Mouse (Mus musculus) midbrain, embryonic 11.5 days (tissue): Measurements from ENCODE around the gene Piga. TPM values are rescaled to one million over a fixed set of nuclear protein-coding genes. Genes with fewer than 3 reads are reported as not detected.

Source experiments
- ATAC-seq: fragments of 200-750 bp; cut with Nextera tagmentation; 2 replicates; pipeline ENCODE4 v1.8.0; 2017; ENCODE audit warnings: moderate TSS enrichment, moderate library complexity; ENCODE audit not compliant: low FRiP score
- DNase-seq: peaks from one replicate; pipeline ENCODE4 v3.0.0; 2015; ENCODE audit warnings: low spot score; ENCODE audit errors: missing footprints
- H3K27ac ChIP-seq: fragments of 300-500 bp; sonication (generic); 2 replicates; pipeline ENCODE4 v1.5.1; 2014; ENCODE audit warnings: low read depth, low read length
- H3K27me3 ChIP-seq: fragments of 300-500 bp; sonication (generic); 2 replicates; pipeline ENCODE4 v1.6.1; 2014; ENCODE audit warnings: mild to moderate bottlenecking, low read length, moderate library complexity, mixed read lengths; ENCODE audit not compliant: control insufficient read depth, insufficient read depth
- H3K36me3 ChIP-seq: fragments of 300-500 bp; sonication (generic); 2 replicates; pipeline ENCODE4 v1.6.1; 2014; ENCODE audit warnings: mild to moderate bottlenecking, low read length, moderate library complexity, mixed read lengths; ENCODE audit not compliant: control insufficient read depth, insufficient read depth
- H3K4me1 ChIP-seq: fragments of 300-500 bp; sonication (generic); 2 replicates; pipeline ENCODE4 v1.6.1; 2014; ENCODE audit warnings: low read length; ENCODE audit not compliant: control insufficient read depth, insufficient read depth
- H3K4me2 ChIP-seq: fragments of 300-500 bp; sonication (generic); 2 replicates; pipeline ENCODE4 v1.6.1; 2014; ENCODE audit warnings: mild to moderate bottlenecking, moderate library complexity
- H3K4me3 ChIP-seq: fragments of 300-500 bp; sonication (generic); 2 replicates; pipeline ENCODE4 v1.5.1; 2014; ENCODE audit warnings: low read depth, low read length
- H3K9ac ChIP-seq: fragments of 300-500 bp; sonication (generic); 2 replicates; pipeline ENCODE4 v1.6.1; 2014; ENCODE audit warnings: low read length
- H3K9me3 ChIP-seq: fragments of 300-500 bp; sonication (generic); 2 replicates; pipeline ENCODE4 v1.6.1; 2016; ENCODE audit warnings: low read length; ENCODE audit not compliant: control insufficient read depth
- WGBS: fragments of 180-500 bp; shearing (Covaris S2); extraction: QIAGEN DNeasy Blood & Tissue Kit; methylation state at CpG from one replicate; pipeline ENCODE4 v1.1.7; 2014; 5-methylcytosine and 5-hydroxymethylcytosine counted together
- polyA plus RNA-seq: library from polyadenylated mRNA; unstranded; fragments of >200 nt; fragmentation: Nextera tagmentation; extraction: Ambion mirVana; gene quantifications from 2 replicates; pipeline ENCODE4 v1.2.1, GENCODE M21; 2014

Piga gene
- polyA plus RNA-seq, 1 experiment from 2014 or later = 15.8 TPM

GRCm38 (mm10) chrX:164406133-164407022 lies 13.2 kb upstream of the Piga start:
- H3K27ac ChIP-seq = no peak overlapping the region
- no peak overlapping the region for H3K4me3 ChIP-seq
- no peak for DNase-seq
- WGBS = 77% methylated on average over 9 of the region's 9 CpGs
- H3K9me3 ChIP-seq = no peaks in the 10 kb centered on the region
- H3K9ac ChIP-seq = no peak overlapping the region
- H3K4me2 ChIP-seq = no peak overlapping the region
- no peak for ATAC-seq
- H3K36me3 ChIP-seq = no peaks in the 10 kb centered on the region
- no peaks in the 10 kb centered on the region for H3K27me3 ChIP-seq
- no peaks in the 10 kb centered on the region for H3K4me1 ChIP-seq

GRCm38 (mm10) chrX:164408301-164408927 lies 11.2 kb upstream of the Piga start:
- no peaks in the 10 kb centered on the region for H3K4me1 ChIP-seq
- DNase-seq = no peak
- H3K4me2 ChIP-seq = no peak overlapping the region
- H3K9ac ChIP-seq = no peak overlapping the region
- no peaks in the 10 kb centered on the region for H3K36me3 ChIP-seq
- H3K4me3 ChIP-seq = no peak overlapping the region
- H3K9me3 ChIP-seq = no peaks in the 10 kb centered on the region
- no peak overlapping the region for H3K27ac ChIP-seq
- H3K27me3 ChIP-seq = no peaks in the 10 kb centered on the region; the same call in 1 of the 2 replicates
- ATAC-seq = no peak
- WGBS = 88% methylated on average over 3 of the region's 3 CpGs

GRCm38 (mm10) chrX:164410562-164410961 lies 9.0 kb upstream of the Piga start:
- H3K27ac ChIP-seq = no peak overlapping the region
- H3K9ac ChIP-seq = no peak overlapping the region
- no peaks in the 10 kb centered on the region for H3K36me3 ChIP-seq
- H3K9me3 ChIP-seq = no peaks in the 10 kb centered on the region
- ATAC-seq (no peak), DNase-seq (no peak)
- H3K27me3 ChIP-seq = no peaks in the 10 kb centered on the region; the same call in 1 of the 2 replicates
- no peak overlapping the region for H3K4me2 ChIP-seq
- 86% methylated on average over 1 of the region's 1 CpGs for WGBS
- no peak overlapping the region for H3K4me3 ChIP-seq
- H3K4me1 ChIP-seq = no peaks in the 10 kb centered on the region

- Histone ChIP-seq H3K9me3 (no peaks in the 10 kb centered on the region), H3K4me2 (no peak overlapping the region), H3K27me3 (no peaks in the 10 kb centered on the region; the same call in 1 of the 2 replicates), H3K4me1 (peaks cover 3% of the 10 kb centered on the region; the same call in 1 of the 2 replicates), H3K9ac (no peak overlapping the region), H3K27ac (no peak overlapping the region), H3K4me3 (no peak overlapping the region), H3K36me3 (no peaks in the 10 kb centered on the region)
- 78% methylated on average over 2 of the region's 2 CpGs for WGBS
- ATAC-seq (no peak), DNase-seq (no peak)
These were observed 2.8 kb upstream of the Piga start for GRCm38 (mm10) chrX:164416803-164417202.

- ATAC-seq (no peak), DNase-seq (no peak)
- Histone ChIP-seq H3K9ac (no peak overlapping the region), H3K36me3 (no peaks in the 10 kb centered on the region), H3K4me3 (no peak overlapping the region), H3K4me2 (no peak overlapping the region), H3K4me1 (peaks cover 3% of the 10 kb centered on the region; the same call in 1 of the 2 replicates), H3K27ac (no peak overlapping the region), H3K27me3 (no peaks in the 10 kb centered on the region; the same call in 1 of the 2 replicates), H3K9me3 (no peaks in the 10 kb centered on the region)
These were observed 1.6 kb upstream of the Piga start for GRCm38 (mm10) chrX:164418008-164418407.

- Histone ChIP-seq H3K27ac (no peak overlapping the region; the same call in 1 of the 2 replicates), H3K4me2 (peak overlapping the region; percentile 46), H3K9me3 (no peaks in the 10 kb centered on the region), H3K27me3 (no peaks in the 10 kb centered on the region), H3K4me1 (peaks cover 3% of the 10 kb centered on the region; the same call in 1 of the 2 replicates), H3K36me3 (no peaks in the 10 kb centered on the region), H3K4me3 (peak overlapping the region; percentile 47), H3K9ac (peak overlapping the region; percentile 70)
- WGBS = 26% methylated on average over 13 of the region's 13 CpGs
- ATAC-seq (no peak; the same call in 1 of the 2 replicates), DNase-seq (no peak)
These were observed 368 bp downstream of the Piga start for GRCm38 (mm10) chrX:164419955-164420354.

GRCm38 (mm10) chrX:164420518-164420917 lies 931 bp downstream of the Piga start:
- Histone ChIP-seq H3K4me2 (peak overlapping the region; percentile 46), H3K27me3 (no peaks in the 10 kb centered on the region), H3K9me3 (no peaks in the 10 kb centered on the region), H3K9ac (peak overlapping the region; percentile 70; the same call in 1 of the 2 replicates), H3K4me3 (peak overlapping the region; percentile 47), H3K4me1 (peaks cover 3% of the 10 kb centered on the region; the same call in 1 of the 2 replicates), H3K36me3 (no peaks in the 10 kb centered on the region), H3K27ac (no peak overlapping the region)
- ATAC-seq (no peak), DNase-seq (no peak)
- WGBS = 64% methylated on average over 3 of the region's 3 CpGs

- Histone ChIP-seq H3K36me3 (no peaks in the 10 kb centered on the region), H3K9ac (no peak overlapping the region), H3K27ac (no peak overlapping the region), H3K4me3 (no peak overlapping the region), H3K4me1 (peaks cover 3% of the 10 kb centered on the region; the same call in 1 of the 2 replicates), H3K9me3 (no peaks in the 10 kb centered on the region), H3K27me3 (no peaks in the 10 kb centered on the region; the same call in 1 of the 2 replicates), H3K4me2 (no peak overlapping the region)
- WGBS = 80% methylated on average over 1 of the region's 1 CpGs
- DNase-seq (no peak), ATAC-seq (no peak)
These were observed 5.2 kb downstream of the Piga start for GRCm38 (mm10) chrX:164424821-164425220.

- WGBS = 95% methylated on average over 4 of the region's 4 CpGs
- no peaks in the 10 kb centered on the region for H3K4me1 ChIP-seq
- H3K4me2 ChIP-seq = no peak overlapping the region
- no peak for ATAC-seq
- no peaks in the 10 kb centered on the region for H3K9me3 ChIP-seq
- H3K36me3 ChIP-seq = peaks cover 2% of the 10 kb centered on the region; the same call in 1 of the 2 replicates
- H3K27ac ChIP-seq = no peak overlapping the region
- no peak overlapping the region for H3K9ac ChIP-seq
- no peak overlapping the region for H3K4me3 ChIP-seq
- no peaks in the 10 kb centered on the region; the same call in 1 of the 2 replicates for H3K27me3 ChIP-seq
- no peak for DNase-seq
These were observed 7.7 kb downstream of the Piga start for GRCm38 (mm10) chrX:164427295-164427694.
